Mouse (Mus musculus): ENCODE data around the gene Rasgrp1.

DNA sequence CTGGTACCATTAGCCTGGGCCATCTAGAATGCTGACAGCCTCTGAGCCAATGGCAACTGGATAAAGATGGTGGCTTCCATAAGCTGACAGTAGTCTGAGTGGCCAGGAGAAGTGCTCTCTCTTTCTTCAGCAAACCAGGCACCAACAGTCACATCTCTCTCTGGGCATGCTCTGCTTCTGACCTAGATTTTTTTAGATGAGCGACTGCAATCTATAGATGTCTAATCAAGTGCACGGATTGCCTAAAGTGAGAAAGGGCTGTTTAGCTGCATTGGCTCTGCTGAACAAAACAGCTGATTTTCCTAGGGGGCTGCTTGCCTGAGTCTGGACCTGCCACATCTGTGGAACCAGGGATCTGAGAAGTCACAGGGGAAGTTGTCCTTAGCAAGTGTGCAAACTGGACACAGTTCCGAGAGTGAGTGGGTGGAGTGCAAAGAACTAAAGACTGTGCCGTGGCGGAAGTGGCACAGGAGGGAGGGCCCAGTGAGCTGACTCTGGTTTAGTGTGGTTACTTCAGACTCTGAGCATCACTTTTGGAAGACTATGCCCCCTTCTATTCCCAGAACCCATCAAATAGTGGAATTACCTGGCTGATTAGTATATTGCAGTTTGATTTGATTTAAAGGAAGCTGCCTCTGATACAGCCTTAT, 29.1 kb downstream of the Rasgrp1 start:
- TF ChIP-seq CTCF (conservative IDR thresholded peaks at IDR 0.05; ENCODE audit: low read length) (no peak), NANOG (IDR thresholded peaks at IDR 0.05; ENCODE audit: borderline replicate concordance, low read length) (no peak)
